Mouse (Mus musculus) gastrocnemius, adult 2 months (tissue): ENCODE data around the gene Dusp14. TPM values are rescaled to one million over a fixed set of nuclear protein-coding genes. Genes with fewer than 3 reads are reported as not detected.
A peak's percentile ranks its signal among the peaks of the same experiment; 100 is the strongest.

Source experiments
- DNase-seq: peaks from one replicate; pipeline ENCODE4 v3.0.0; 2022
- H3K27ac ChIP-seq: fragments of 200-600 bp; 2 replicates; pipeline ENCODE4 v1.8.1; 2022; ENCODE audit warnings: mild to moderate bottlenecking
- H3K4me3 ChIP-seq: fragments of 200-600 bp; 2 replicates; pipeline ENCODE4 v1.8.1; 2022; ENCODE audit warnings: mild to moderate bottlenecking, moderate library complexity
- CTCF ChIP-seq: fragments of 200-600 bp; IDR thresholded peaks from 2 replicates; pipeline ENCODE4 v1.8.1; 2022; ENCODE audit warnings: antibody characterized with exemption, mild to moderate bottlenecking, moderate library complexity
- intact Hi-C: fragments of 180-260 bp; cut with DNase I; formaldehyde crosslinking; loops from one replicate; pipeline ENCODE4 v1.15.1; 2025
- total RNA-seq, 2 experiments: library from RNA; stranded (reverse); gene quantifications; 2 replicates each; pipeline ENCODE4 v1.2.3; 2021

The Dusp14 gene
- total RNA-seq, 2 experiments from 2014 or later = 6.1 to 7.9 TPM

GRCm38 (mm10) chr11:84062805-84063204, 6.3 kb downstream of the Dusp14 start:
- no peak for TF ChIP-seq CTCF
- Histone ChIP-seq H3K4me3 (no peak overlapping the region), H3K27ac (no peak overlapping the region)
- intact Hi-C loops = no loop called here
- peak; percentile 32 for DNase-seq

- no peak for TF ChIP-seq CTCF
- no peak overlapping the region for H3K27ac ChIP-seq
- DNase-seq = no peak
- H3K4me3 ChIP-seq = no peak overlapping the region
- intact Hi-C loops = no loop called here
Observed at GRCm38 (mm10) chr11:84061881-84062280, 7.2 kb downstream of the Dusp14 start.

GRCm38 (mm10) chr11:84060635-84061034, 8.4 kb downstream of the Dusp14 start:
- Histone ChIP-seq H3K4me3 (no peak overlapping the region), H3K27ac (no peak overlapping the region)
- no peak for TF ChIP-seq CTCF
- intact Hi-C loops = no loop called here
- no peak for DNase-seq

GRCm38 (mm10) chr11:84059784-84060183, 9.3 kb downstream of the Dusp14 start:
- H3K27ac ChIP-seq = no peak overlapping the region

GRCm38 (mm10) chr11:84057418-84057817, 11.6 kb downstream of the Dusp14 start:
- Histone ChIP-seq H3K4me3 (no peak overlapping the region), H3K27ac (no peak overlapping the region)
- intact Hi-C loops = no loop called here
- no peak for TF ChIP-seq CTCF
- DNase-seq = no peak

More at GRCm38 (mm10) chr11:84059784-84060183, 9.3 kb downstream of the Dusp14 start:
- intact Hi-C loops = no loop called here
- H3K4me3 ChIP-seq = no peak overlapping the region
- DNase-seq = no peak
- TF ChIP-seq CTCF = no peak

GRCm38 (mm10) chr11:84053524-84054163, 15.4 kb downstream of the Dusp14 start:
- TF ChIP-seq CTCF = no peak
- peak; percentile 79 for DNase-seq
- Histone ChIP-seq H3K4me3 (no peak overlapping the region), H3K27ac (peak overlapping the region; percentile 73)
- intact Hi-C loops = no loop called here

GRCm38 (mm10) chr11:84053055-84053454, 16.0 kb downstream of the Dusp14 start:
- intact Hi-C loops = no loop called here
- DNase-seq = no peak
- H3K4me3 ChIP-seq = no peak overlapping the region
- no peak overlapping the region for H3K27ac ChIP-seq
- no peak for TF ChIP-seq CTCF

- intact Hi-C loops = no loop called here
- TF ChIP-seq CTCF = no peak
- no peak overlapping the region for H3K4me3 ChIP-seq
- DNase-seq = no peak
- no peak overlapping the region for H3K27ac ChIP-seq
Observed at GRCm38 (mm10) chr11:84048411-84048810, 20.6 kb downstream of the Dusp14 start.

GRCm38 (mm10) chr11:84047270-84047669, 21.8 kb downstream of the Dusp14 start:
- DNase-seq = no peak
- TF ChIP-seq CTCF = no peak
- no peak overlapping the region for H3K27ac ChIP-seq
- H3K4me3 ChIP-seq = no peak overlapping the region
- intact Hi-C loops = no loop called here

GRCm38 (mm10) chr11:84044988-84045387, 24.1 kb downstream of the Dusp14 start:
- H3K4me3 ChIP-seq = no peak overlapping the region
- TF ChIP-seq CTCF = no peak
- no peak overlapping the region for H3K27ac ChIP-seq
- intact Hi-C loops = no loop called here
- no peak for DNase-seq

- TF ChIP-seq CTCF = no peak
- H3K27ac ChIP-seq = peak overlapping the region; percentile 40; the same call in 1 of the 2 replicates
- intact Hi-C loops = no loop called here
- no peak overlapping the region for H3K4me3 ChIP-seq
- DNase-seq = peak; percentile 45
Observed at GRCm38 (mm10) chr11:84042808-84043762, 26.0 kb downstream of the Dusp14 start.

- no peak for TF ChIP-seq CTCF
- no peak for DNase-seq
- Histone ChIP-seq H3K27ac (no peak overlapping the region), H3K4me3 (no peak overlapping the region)
- intact Hi-C loops = no loop called here
Observed at GRCm38 (mm10) chr11:84040621-84041020, 28.4 kb downstream of the Dusp14 start.

- Histone ChIP-seq H3K27ac (peak overlapping the region; percentile 4; the same call in 1 of the 2 replicates), H3K4me3 (no peak overlapping the region)
- no peak for DNase-seq
- TF ChIP-seq CTCF = no peak
- intact Hi-C loops = loop anchor here (5.0 kb wide), 1 partner anchor 36 kb away; no protein-coding TSS in a partner anchor
Observed at GRCm38 (mm10) chr11:84033671-84034070, 35.4 kb downstream of the Dusp14 start.
